Mouse (Mus musculus): ENCODE data around the gene Lrrtm3.

The Lrrtm3 gene

GRCm38 (mm10) chr10:64041892-64042291 is 48.2 kb downstream of the Lrrtm3 start:
- in situ Hi-C loops (cut with MboI) = no loop called here

DNA sequence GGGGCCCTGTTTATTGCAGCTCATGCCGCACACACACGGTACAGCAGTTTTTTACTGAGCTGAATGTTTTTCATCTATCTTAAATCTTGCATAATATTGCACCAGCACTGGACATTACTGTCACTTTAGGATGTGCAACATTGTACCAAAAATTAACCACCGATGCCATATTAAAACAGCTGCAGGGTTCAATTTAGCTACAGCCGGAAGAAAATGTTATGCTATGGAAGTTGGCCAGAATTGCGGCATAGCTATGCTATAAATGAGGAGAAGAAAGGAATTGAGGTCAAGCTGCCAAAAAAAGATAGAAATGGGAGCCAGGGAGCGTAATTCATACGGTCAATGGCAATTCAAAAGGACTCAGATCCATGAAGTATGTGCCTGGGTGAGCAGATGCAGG is 48.9 kb downstream of the Lrrtm3 start:
- in situ Hi-C loops (cut with MboI) = no loop called here

- in situ Hi-C loops (cut with MboI) = no loop called here
Observed at GRCm38 (mm10) chr10:64039760-64040535, 50.1 kb downstream of the Lrrtm3 start.

- in situ Hi-C loops (cut with MboI) = no loop called here
Observed at GRCm38 (mm10) chr10:64030901-64031300, 59.2 kb downstream of the Lrrtm3 start.

GRCm38 (mm10) chr10:64023340-64023739 is 66.7 kb downstream of the Lrrtm3 start:
- in situ Hi-C loops (cut with MboI) = no loop called here

- in situ Hi-C loops (cut with MboI) = no loop called here
Observed at GRCm38 (mm10) chr10:64020347-64020746, 69.7 kb downstream of the Lrrtm3 start.

- in situ Hi-C loops (cut with MboI) = no loop called here
Observed at GRCm38 (mm10) chr10:64001996-64002395, 88.1 kb downstream of the Lrrtm3 start.

DNA sequence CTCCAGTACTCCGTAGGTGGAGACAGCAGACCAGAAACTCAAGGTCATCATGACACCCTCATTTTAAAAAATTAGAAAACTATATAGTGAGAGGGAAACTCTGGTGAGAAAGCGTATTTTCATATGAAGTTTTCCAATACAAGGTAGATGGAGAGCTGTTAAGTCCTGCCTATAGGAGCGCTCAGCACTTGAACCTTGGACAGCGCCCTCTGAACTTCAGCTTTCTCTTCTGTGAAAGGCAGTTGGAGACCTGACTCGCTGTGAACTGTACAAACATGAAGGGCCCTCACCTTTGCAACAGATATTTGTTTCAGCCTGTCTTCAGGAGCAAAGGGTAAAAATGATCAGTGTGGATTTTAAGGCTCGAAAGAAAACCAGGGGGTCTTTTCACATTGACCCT is 88.5 kb downstream of the Lrrtm3 start:
- in situ Hi-C loops (cut with MboI) = no loop called here

DNA sequence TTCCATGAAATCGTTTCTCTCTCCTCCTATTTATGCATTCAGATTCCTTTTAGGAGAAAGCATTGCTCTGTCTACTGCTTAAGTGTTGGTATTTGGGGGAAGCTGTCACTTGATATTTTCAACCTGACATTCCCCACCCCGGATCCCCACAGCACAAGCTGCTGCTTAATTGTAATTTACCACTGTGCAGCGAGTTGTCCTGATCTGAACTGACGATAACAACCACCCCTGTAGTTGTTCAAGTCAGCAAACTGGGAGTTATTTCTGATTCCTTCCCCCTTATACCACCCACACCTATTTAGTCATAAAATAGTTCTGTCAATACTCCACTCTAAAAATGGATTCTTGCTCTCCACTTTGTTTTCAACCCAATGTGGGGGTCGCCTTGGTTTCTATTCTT is 95.8 kb downstream of the Lrrtm3 start:
- in situ Hi-C loops (cut with MboI) = no loop called here

DNA sequence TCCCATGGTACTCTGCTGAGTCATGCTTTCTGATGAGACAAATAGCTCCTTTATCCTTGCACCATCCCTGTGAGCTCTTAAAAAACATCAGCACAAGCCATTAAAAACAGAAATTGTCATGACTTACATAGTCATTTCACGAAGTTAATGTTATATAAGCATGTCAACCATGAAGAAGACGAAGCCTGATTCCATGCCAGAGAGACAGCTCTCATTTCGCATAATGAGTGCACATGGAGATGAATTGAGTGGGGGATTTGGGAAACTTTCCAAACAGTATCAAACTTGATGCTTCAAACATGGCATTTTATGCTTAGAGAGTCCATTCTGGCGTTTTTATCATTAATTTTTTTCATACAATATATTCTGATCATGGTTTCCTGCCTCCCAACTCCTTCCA is 104.5 kb downstream of the Lrrtm3 start:
- in situ Hi-C loops (cut with MboI) = no loop called here

DNA sequence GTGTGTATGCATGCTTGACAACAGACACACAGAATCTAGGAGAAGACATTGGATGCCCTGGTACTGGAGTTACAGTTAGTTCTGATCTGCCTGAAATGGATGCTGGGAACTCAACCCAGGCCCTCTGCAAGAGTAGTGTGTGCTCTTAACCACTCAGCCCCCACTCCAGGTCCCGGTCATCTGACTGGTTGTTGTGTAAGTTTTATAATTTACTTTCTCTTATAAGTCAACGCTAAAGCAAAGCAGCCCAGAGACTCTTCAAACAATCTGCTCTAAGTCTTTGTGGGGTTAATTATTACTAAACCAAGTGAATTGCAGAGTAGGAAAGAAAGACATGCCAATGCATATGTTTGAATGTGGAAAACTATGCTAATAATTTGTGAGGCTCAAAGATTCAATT is 110.7 kb downstream of the Lrrtm3 start:
- in situ Hi-C loops (cut with MboI) = no loop called here

GRCm38 (mm10) chr10:63978969-63979368 is 111.1 kb downstream of the Lrrtm3 start:
- in situ Hi-C loops (cut with MboI) = no loop called here

GRCm38 (mm10) chr10:63978535-63978934 is 111.5 kb downstream of the Lrrtm3 start:
- in situ Hi-C loops (cut with MboI) = no loop called here

GRCm38 (mm10) chr10:63978101-63978500 is 112.0 kb downstream of the Lrrtm3 start:
- in situ Hi-C loops (cut with MboI) = no loop called here

GRCm38 (mm10) chr10:63972300-63972699 is 117.8 kb downstream of the Lrrtm3 start:
- in situ Hi-C loops (cut with MboI) = no loop called here

DNA sequence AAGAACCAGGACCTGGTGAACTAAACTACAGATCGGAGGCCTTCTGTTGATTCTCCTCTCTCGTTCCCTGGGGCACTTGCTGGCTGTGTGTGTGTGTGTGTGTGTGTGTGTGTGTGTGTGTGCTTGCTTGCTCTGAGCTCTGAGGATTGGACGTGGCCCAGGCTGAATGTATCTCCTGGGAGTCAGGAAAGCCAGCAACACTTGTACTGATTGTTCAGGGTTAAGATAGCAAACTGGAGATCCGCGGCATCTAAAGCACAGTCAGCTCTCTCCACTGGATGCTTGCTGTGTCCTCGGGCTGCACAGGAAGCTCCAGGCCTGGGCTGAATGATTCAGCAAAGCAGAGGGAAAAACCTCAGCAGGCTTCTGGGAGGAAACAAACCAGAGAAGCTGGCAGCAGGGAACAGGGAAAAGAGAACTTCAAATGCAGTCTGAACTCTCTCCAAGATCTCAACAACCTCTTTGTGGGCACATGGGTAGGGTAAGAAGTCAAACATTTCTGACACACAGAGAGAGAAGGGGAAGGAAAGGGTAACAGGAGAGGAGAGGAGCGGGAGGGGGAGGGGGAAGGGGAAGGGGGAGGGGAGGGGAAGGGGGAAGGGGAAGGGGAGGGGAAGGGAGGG is 135.7 kb downstream of the Lrrtm3 start:
- in situ Hi-C loops (cut with MboI) = no loop called here

DNA sequence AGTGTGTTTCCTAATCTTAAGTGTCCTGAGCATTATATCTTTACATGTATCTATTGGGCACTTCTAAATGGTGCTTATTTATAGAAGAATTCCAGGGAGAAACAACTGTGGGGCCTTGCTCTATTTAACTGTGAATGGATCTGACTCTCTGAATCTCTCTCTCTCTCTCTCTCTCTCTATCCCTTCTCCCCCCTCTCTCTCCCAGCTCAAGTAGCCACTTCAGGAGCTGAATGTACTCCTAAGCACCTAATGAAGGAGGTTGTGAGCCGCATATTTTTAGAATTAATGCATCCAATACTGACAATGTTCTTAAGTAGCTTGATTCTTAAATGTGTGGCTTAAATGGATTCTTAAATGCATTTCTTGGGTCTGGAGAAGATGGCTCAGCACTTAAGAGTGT is 138.6 kb downstream of the Lrrtm3 start:
- in situ Hi-C loops (cut with MboI) = no loop called here

- in situ Hi-C loops (cut with MboI) = no loop called here
Observed at GRCm38 (mm10) chr10:63950867-63951266, 139.2 kb downstream of the Lrrtm3 start.

- in situ Hi-C loops (cut with MboI) = no loop called here
Observed at GRCm38 (mm10) chr10:63947266-63947665, 142.8 kb downstream of the Lrrtm3 start.

- in situ Hi-C loops (cut with MboI) = no loop called here
Observed at GRCm38 (mm10) chr10:63945534-63945933, 144.5 kb downstream of the Lrrtm3 start.

DNA sequence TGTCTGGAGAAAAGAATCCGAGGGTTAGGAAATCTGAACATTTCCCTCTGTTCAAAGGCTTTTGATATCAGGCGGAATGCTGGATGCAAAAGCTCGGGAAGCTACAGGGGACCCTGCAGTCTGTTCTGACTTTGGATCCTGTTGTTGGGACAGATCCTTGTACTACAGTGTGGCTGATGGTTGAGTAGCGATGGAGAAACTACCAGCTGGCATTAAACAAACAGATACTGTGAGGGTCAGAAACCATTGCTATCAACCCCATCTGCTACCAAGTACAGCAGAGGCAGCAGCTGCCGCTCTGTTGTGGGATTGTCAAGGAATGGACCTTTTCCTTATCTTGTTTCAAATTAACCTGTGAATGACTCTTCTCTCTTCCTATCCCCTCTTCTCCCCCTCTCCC is 156.1 kb downstream of the Lrrtm3 start:
- in situ Hi-C loops (cut with MboI) = no loop called here

DNA sequence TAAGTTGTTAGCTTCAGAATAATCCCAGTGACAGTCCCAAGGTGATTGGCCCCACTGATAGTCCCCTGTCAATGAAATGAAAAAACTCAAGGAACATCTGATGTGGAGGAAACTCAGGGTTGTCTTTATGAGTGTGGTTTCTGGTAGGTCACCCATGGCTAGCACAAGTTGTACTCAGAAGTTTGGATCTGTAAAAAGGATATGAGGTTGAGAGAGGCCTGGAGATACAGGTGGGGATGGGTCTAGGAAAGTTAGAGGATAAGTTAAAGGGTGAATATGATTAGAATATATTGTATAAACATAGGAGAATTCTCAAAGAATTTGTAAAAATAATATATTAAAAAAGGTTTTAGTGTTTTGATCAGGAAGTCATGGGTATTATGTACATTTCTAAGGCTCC is 162.7 kb downstream of the Lrrtm3 start, which contains the start of gene Gm10118:
Gene Gm10118 (minus strand): TSS at position 101 of the 400 bp plus-strand sequence.
- in situ Hi-C loops (cut with MboI) = no loop called here

DNA sequence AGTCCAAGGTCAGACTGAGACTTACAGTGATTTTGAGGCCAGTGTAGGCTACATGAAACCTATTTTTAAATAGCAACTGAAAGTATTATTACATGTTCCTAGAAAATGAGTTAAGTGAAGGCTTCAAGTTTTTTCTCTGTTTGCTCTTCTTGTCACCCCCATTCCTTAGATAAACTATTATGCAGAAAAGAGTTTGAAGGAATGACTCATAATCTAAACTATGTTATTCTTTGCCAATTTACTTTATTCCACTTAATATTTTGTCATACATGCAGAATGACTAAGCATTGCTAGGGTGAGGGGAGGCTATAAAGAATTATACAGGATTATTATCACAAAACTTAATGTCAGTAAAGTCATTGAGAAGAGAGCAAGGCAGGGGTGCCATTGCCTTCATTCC is 181.2 kb downstream of the Lrrtm3 start:
- in situ Hi-C loops (cut with MboI) = no loop called here

DNA sequence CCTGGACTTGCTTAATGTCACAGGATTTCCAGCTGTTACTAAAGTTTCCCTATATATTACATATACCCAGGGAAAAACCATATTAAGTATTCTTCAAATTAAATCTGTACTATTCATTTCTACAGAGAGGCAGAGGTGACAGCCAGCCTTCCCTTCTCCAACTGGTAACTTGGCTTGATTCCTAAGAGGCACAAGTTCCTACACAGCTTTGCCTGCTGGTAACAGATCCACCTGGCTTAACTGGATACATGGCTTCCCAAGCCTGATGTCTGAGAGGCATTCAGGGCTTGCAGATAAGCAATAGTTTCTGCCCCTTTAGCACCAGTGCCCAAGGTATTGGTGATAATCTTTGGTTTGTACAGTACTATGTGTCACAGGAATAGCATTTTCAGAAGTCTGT is 190.2 kb downstream of the Lrrtm3 start:
- in situ Hi-C loops (cut with MboI) = no loop called here

Measured in mature B cell (primary cell).